Mouse (Mus musculus): ENCODE data around the gene Birc5.
A peak's percentile ranks its signal among the peaks of the same experiment; 100 is the strongest.
"Not testable (repeated sequence)": the region's sequence is repeated elsewhere in the genome, so short reads cannot be mapped to it uniquely, and the experiment has no call there.

Birc5 gene

DNA sequence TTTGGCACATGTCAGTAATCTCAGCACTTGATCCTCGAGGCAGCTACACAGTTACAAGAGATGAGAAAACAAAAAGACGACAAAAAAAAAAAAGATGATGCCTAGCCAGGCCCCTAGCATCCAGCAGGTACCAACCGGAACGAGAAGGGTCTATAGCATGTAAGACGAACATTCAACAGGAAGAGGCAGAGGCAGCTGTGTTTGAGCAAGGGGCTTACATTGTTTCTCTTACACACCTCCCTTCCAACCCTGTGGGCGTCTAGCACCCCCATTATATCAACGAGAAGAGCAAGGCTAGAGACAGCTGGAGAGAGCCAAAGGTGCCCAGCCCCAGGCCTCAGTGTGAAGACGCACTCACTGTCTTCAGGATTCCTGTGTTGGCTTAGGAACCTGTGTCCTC, 22.1 kb upstream of the Birc5 start:
- DNase-seq (ENCODE audit: low spot score) = no peak

GRCm38 (mm10) chr11:117827386-117827785, 21.7 kb upstream of the Birc5 start:
- DNase-seq (ENCODE audit: low spot score) = no peak

DNA sequence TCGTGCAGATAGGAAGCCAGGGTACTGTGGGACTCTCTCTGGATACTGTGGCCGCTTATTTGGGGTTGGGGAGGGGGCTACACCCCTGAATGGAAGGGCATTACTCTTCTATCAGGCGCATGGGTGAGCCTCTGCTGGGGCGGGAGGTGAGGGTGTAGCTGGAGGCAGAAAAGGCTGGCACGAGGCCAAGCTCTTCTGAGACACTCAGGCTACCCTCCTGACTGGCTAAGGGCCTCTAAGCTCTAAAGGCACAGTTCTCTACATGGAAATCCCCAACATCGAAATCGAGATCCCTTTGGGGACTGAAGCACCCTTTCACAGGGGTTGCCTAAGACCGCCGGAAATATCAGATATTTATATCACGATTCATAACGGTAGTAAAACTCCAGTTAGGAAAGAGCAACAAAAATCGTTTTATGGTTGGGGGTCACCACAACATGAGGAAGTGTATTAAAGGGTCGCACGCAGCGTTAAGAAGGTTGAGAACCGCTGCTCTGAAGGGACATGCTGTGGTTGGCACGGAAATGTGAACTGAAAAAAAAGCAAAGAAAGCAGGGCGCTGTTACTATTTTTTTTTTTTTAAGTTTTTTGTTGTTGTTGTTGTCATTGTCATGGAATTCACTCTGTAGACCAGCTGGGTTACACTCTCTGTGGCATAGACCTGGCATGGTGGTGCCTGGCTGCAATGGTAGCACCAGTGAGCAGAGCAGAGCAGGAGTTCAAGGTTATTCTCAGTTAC, 20.7 kb upstream of the Birc5 start:
- no peak for DNase-seq (ENCODE audit: low spot score)

DNA sequence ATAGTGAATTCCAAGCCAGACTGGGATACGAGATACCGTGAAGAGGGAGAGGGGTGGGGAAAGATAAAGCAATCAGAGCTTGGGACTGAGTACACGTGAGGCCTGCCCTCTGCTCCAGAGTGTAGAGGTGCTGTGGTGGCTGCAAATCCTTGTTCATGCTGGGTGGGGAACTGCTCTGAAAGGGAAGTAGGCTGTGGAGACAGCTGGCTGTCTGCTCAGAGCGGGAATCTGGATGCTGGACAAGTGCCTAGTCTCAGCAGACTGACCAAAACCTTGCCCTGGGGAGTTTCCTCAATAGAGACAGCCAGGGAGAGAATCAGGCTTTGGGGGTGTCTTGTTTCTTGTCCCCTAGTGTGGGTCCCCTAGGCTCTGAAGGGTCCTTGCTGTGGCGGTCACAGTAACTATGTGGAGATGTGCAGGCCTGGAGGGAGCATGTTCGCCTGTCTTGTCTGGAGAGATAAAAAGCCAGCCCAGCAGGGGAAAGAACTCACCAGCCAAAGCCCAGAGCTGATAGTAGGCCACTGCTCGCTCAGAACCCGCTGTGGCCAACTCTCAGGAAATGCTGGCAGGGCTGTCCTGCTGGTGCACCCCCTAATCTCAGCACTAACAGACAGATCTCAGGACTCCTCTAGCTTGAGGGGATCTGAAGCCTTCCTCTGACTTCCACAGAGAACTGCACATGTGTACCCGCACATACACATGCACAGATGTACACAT, 20.0 kb upstream of the Birc5 start:
- DNase-seq (ENCODE audit: low spot score) = peak; percentile 50

DNA sequence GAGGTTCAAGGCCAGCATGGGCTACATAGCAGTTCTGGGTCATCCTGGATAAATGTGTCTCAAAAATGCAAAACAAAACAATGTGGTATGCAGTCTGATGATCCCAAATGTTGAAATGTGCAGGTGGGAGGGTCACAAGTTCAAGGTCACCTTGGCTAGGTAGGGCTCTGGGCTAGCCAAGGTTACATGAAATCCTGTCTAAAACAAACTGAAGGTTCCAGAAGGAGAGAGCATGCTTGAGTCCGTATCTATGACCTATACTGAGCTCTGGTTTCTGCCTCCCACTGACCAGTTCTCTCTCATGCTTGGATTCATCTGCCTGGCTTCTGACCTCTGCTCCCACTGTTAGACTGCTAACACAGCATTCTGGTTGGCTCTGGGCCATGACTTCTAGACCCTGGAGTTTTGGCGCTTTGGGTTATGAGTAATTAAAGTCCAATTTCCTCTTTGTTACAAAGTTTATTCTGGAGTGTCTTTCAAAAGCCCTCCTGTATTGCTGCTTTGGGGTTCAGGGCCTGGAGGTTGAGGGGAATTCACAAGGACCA, 19.3 kb upstream of the Birc5 start:
- DNase-seq (ENCODE audit: low spot score) = no peak

GRCm38 (mm10) chr11:117830401-117830800, 18.6 kb upstream of the Birc5 start:
- no peak for DNase-seq (ENCODE audit: low spot score)

GRCm38 (mm10) chr11:117832086-117832969, 16.7 kb upstream of the Birc5 start:
- DNase-seq (ENCODE audit: low spot score) = peak; percentile 32

DNA sequence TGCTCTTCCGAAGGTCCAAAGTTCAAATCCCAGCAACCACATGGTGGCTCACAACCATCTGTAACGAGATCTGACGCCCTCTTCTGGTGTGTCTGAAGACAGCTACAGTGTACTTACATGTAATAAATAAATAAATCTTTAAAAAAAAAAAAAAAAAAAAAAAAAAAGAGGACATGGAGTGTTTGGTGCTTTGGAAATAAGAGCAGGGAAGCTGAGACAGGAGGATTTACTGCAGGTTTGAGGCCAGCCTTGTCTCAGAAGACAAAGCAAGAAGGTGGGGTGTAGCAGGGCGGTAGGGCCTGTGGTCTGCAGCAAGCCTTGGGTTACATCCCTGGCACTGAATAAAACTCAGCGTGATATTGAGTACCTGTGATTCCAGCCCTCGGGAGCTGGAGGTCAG, 15.5 kb upstream of the Birc5 start:
- not testable (repeated sequence) for DNase-seq (ENCODE audit: low spot score)

GRCm38 (mm10) chr11:117834086-117834485, 15.0 kb upstream of the Birc5 start:
- DNase-seq (ENCODE audit: low spot score) = no peak

DNA sequence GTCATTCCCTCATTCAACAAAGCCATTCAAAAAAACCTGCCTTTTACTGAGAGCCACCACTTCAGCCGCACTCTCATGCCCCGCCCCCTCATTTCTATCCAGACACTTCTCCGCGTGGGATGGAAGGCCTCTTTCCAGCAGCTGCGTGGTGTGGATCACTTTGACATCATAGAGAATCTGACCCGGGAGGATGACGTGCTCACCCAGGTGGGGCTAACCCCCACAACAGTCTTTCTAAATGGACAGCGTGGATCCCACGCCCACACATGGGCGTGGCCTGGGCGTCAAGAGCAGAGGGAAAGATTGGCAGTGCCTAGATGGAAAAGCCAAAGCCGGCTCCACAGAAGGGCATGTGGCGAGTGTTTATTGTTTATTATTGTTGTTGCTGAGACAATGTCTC, 12.7 kb upstream of the Birc5 start:
- no peak for DNase-seq (ENCODE audit: low spot score)

DNA sequence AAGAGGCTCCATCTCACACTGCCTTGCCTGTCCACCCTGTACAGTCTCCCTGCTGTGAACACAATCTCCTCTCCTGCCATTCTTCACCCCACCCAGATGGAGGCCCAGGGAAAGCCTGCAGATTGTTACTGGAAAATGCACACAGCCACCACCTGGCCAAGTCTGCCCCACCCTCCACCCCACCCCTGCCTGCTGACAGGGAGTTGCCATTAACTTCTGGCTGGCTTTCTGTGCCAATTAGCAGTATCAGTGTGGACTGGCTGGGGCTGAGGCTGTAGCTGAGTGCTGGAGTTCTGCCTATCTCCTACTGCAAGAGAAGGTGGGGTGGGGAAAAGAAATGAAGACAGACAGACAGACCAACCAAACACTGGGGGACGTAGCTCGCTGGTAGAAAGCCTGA, 10.5 kb upstream of the Birc5 start:
- no peak for DNase-seq (ENCODE audit: low spot score)

DNA sequence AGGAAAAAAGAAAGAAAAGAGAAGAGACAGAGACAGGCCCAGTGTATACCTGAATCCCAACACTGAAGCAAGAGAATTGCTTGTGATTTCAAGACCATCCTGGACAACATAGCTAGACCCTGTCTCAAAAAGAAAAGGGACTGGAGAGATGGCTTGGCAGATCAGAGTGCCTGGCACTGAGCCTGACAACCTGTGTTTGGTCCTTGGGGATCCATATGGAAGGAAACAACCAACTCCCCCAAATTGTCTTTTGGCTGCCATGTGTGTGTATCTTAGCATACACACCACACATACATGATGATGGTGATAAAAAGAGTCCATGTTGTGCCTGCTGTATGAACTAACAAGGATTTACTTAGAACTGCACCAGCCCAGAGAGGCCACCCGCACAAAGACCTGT, 10.0 kb upstream of the Birc5 start:
- DNase-seq (ENCODE audit: low spot score) = no peak

- DNase-seq (ENCODE audit: low spot score) = no peak
Observed at GRCm38 (mm10) chr11:117840910-117841309, 8.1 kb upstream of the Birc5 start.

GRCm38 (mm10) chr11:117843434-117843833, 5.6 kb upstream of the Birc5 start:
- no peak for DNase-seq (ENCODE audit: low spot score)

- no peak for DNase-seq (ENCODE audit: low spot score)
Observed at GRCm38 (mm10) chr11:117844997-117845396, 4.1 kb upstream of the Birc5 start.

GRCm38 (mm10) chr11:117845651-117846050, 3.4 kb upstream of the Birc5 start:
- no peak for DNase-seq (ENCODE audit: low spot score)

DNA sequence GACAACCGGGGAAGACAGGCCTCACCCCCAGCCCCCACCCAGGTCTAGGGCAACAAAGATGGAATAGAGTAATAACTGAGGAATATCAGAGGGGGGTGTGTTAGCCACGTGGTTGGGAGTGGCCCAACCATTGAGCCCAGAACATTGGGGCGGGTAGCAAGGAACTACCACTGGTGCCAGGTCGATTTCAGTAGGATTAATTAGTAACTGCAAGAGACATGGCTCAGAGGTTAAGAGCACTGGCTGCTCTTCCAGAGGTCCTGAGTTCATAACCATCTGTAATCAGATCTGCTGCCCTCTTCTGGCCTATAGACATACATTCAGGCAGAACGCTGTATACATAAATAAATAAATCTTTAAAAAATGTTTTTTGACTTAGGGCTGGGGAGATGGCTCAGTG, 2.4 kb upstream of the Birc5 start:
- no peak for DNase-seq (ENCODE audit: low spot score)

DNA sequence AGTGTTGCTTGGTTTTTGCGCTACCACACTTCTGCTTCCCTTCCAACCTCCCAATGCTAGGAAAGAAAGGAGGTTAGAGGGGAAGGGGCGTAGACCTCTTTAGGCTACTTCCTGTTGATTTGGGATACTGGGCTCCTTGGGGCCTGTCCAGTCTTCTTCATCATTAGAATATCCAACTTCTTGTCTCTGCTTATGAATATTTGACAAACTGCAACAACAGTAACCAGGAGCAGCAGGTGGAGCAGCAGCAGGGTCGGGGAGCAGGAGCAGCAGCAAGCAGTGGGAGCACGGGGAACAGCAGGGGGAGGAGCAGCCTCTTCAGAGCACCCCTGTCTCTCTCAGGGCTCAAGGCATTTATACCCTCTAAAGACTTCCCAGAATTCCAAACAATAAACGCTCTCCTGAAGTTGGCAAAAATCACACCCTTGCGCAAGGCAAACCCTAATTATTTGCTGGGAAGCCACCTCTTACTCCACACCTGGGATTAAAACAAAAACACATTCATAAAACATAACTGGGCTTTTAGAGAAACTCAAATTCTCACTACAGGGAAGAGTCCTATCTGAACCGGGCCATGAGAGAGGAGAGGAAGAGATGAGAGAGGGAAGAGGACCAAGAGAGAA, 1.3 kb upstream of the Birc5 start:
- DNase-seq (ENCODE audit: low spot score) = no peak

- no peak for DNase-seq (ENCODE audit: low spot score)
Observed at GRCm38 (mm10) chr11:117848271-117848984, 623 bp upstream of the Birc5 start.

- DNase-seq (ENCODE audit: low spot score) = no peak
Observed at GRCm38 (mm10) chr11:117852875-117853274, 3.8 kb downstream of the Birc5 start.

DNA sequence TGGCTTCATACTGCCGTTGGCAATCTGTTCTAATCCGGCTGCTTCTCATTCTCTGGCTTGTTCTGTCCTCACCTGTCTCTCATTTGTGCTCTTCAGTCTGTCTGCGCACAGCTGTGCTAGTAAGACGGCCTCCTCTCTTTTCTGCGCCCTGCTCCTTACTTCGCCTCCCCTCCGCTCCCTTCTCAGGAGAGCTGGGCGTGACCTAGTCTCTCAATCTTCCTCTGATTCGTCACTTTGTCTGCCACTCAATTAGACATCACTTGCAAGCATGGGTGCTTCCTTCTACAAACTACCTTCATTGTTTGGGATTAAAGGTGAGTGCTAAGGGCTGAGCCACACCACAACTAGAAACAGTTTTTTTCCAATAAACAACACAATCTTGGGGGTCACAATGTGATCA, 5.2 kb downstream of the Birc5 start:
- no peak for DNase-seq (ENCODE audit: low spot score)
